Mouse (Mus musculus) liver, adult 2 months (tissue): ENCODE results near the gene Ccdc12. TPM values are rescaled to one million over a fixed set of nuclear protein-coding genes. Genes with fewer than 3 reads are reported as not detected.

ENCODE experiments used
- DNase-seq: peaks from one replicate; pipeline ENCODE4 v3.0.0-alpha.2; 2011; ENCODE audit warnings: low read depth, low spot score; ENCODE audit errors: extremely low read depth
- H3K27ac ChIP-seq: fragments of 200-500 bp; replicated peaks from 2 replicates; pipeline ENCODE4 v1.5.1; 2012; ENCODE audit warnings: low read depth, mild to moderate bottlenecking, control low read depth, inconsistent platforms, low read length; ENCODE audit not compliant: insufficient read depth
- H3K27me3 ChIP-seq: fragments of 200-500 bp; 2 replicates; pipeline ENCODE4 v1.6.1; 2012; ENCODE audit warnings: mild to moderate bottlenecking, moderate library complexity, low read length, inconsistent platforms; ENCODE audit not compliant: control insufficient read depth, insufficient read depth
- H3K36me3 ChIP-seq: fragments of 200-500 bp; 2 replicates; pipeline ENCODE4 v1.6.1; 2012; ENCODE audit warnings: low read length, inconsistent platforms; ENCODE audit not compliant: control insufficient read depth, insufficient read depth
- H3K4me1 ChIP-seq: fragments of 200-500 bp; 2 replicates; pipeline ENCODE4 v1.6.1; 2011; ENCODE audit warnings: low read length; ENCODE audit not compliant: control insufficient read depth, insufficient read depth
- H3K4me3 ChIP-seq: fragments of 200-500 bp; 2 replicates; pipeline ENCODE4 v1.5.1; 2011; ENCODE audit warnings: low read depth, mild to moderate bottlenecking, control low read depth, low read length, moderate library complexity; ENCODE audit not compliant: insufficient read depth
- H3K79me2 ChIP-seq: fragments of 200-500 bp; 2 replicates; pipeline ENCODE4 v1.6.1; 2012; ENCODE audit warnings: inconsistent platforms, mild to moderate bottlenecking, low read length, moderate library complexity; ENCODE audit not compliant: control insufficient read depth, insufficient read depth
- H3K9ac ChIP-seq: fragments of 200-500 bp; 2 replicates; pipeline ENCODE4 v1.6.1; 2012; ENCODE audit warnings: low read depth, mild to moderate bottlenecking, control low read depth, inconsistent platforms, low read length
- CTCF ChIP-seq: fragments of 200-500 bp; IDR thresholded peaks from 2 replicates; pipeline ENCODE4 v1.5.1; 2011; ENCODE audit warnings: low read depth, low read length, control low read depth
- POLR2A ChIP-seq: fragments of 200-500 bp; IDR thresholded peaks from 2 replicates; pipeline ENCODE4 v1.6.1; 2011; ENCODE audit warnings: low read length, control low read depth; ENCODE audit not compliant: insufficient read depth; ENCODE audit errors: extremely low read depth
- WGBS: fragments of 180-500 bp; shearing (Covaris S2); methylation state at CpG from one replicate; pipeline ENCODE4 v1.1.7; 2018; 5-methylcytosine and 5-hydroxymethylcytosine counted together
- polyA plus RNA-seq: library from polyadenylated mRNA; depleted of rRNA; stranded (reverse); fragments of >200 nt; gene quantifications from 2 replicates; pipeline ENCODE4 v1.2.3, GENCODE M21; 2012
- total RNA-seq: library from RNA; depleted of rRNA; stranded (reverse); fragments of >200 nt; gene quantifications from 2 replicates; pipeline ENCODE4 v1.2.3, GENCODE M21; 2014

Ccdc12 gene
- total and polyA plus RNA-seq, 2 experiments, result 29.9 to 51.4 TPM

DNA sequence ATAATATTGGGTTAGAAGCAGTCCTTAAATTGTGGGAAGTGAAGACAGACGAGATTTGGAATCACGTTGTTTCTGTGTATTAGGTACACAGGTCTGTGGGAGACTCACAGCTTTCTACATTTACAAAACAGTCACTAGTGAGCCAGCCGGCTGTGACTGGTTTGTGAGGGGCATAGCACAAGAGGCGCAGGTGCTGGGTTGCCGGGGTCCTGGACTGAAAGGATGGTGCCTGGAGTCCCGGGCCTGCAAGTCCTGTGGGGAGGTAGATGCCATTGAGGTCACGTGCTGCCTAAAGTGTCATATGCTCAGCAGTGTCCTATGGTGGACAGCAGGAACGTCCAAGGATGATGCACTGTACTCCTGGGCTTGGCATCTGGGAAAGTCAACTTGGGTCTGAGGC is 10.1 kb downstream of the Ccdc12 start:
- Histone ChIP-seq H3K27me3 (no peaks in the 10 kb centered on the region), H3K36me3 (no peaks in the 10 kb centered on the region), H3K9ac (no peak overlapping the region), H3K27ac (no peak overlapping the region), H3K79me2 (peaks cover 50% of the 10 kb centered on the region), H3K4me1 (peaks cover 13% of the 10 kb centered on the region), H3K4me3 (no peak overlapping the region)
- 79% methylated on average over 8 of the region's 8 CpGs for WGBS
- DNase-seq, result no peak
- no peak for TF ChIP-seq POLR2A
- TF ChIP-seq CTCF, result no peak

- 18% methylated on average over 4 of the region's 4 CpGs for WGBS
- H3K36me3 ChIP-seq, result no peaks in the 10 kb centered on the region
- no peak overlapping the region for H3K9ac ChIP-seq
- H3K27ac ChIP-seq, result no peak overlapping the region
- peaks cover 45% of the 10 kb centered on the region for H3K79me2 ChIP-seq
- no peak overlapping the region for H3K4me3 ChIP-seq
- TF ChIP-seq POLR2A (no peak), CTCF (no peak)
- no peaks in the 10 kb centered on the region for H3K27me3 ChIP-seq
- peaks cover 9% of the 10 kb centered on the region; the same call in 1 of the 2 replicates for H3K4me1 ChIP-seq
- DNase-seq, result no peak
Observed at GRCm38 (mm10) chr9:110667219-110667836, 11.0 kb downstream of the Ccdc12 start.

DNA sequence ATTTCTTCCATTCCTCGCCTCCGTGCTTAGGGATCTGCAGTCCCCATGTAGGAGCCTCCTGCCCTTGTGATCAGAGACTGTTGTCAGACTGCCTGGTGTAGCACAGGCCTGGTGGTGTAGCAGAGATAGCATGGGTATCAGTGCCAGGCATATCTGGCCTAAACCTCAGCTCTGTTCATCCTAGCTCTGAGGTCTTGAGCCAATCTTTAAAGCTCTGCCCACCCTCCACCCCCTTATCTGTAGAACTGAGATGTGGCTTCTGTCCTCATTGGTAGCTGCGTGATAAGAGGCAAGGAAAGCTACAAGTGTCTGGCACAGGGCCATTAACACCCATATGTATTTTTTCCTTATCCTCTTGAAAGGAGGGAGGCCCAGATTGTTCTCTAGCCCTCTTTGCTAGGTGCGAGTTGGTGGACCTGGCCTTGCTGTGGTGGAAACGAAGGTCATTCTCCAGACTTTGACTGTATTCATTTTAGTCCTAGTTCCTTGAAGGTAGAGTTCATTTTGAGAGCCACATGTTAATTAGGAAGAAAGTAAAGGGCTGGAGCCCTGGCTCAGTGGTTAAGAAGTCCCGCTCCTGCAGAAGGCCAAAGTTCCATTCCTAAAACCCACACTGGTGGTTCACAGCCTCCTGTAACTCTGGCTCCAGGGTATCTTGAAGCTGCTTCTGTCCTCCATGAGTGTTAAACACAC is 12.4 kb downstream of the Ccdc12 start:
- Histone ChIP-seq H3K27ac (no peak overlapping the region), H3K79me2 (peaks cover 50% of the 10 kb centered on the region), H3K27me3 (no peaks in the 10 kb centered on the region), H3K36me3 (no peaks in the 10 kb centered on the region), H3K4me1 (peaks cover 15% of the 10 kb centered on the region; the same call in 1 of the 2 replicates), H3K9ac (no peak overlapping the region), H3K4me3 (no peak overlapping the region)
- TF ChIP-seq CTCF (no peak), POLR2A (no peak)
- WGBS, result 88% methylated on average over 6 of the region's 6 CpGs
- no peak for DNase-seq

DNA sequence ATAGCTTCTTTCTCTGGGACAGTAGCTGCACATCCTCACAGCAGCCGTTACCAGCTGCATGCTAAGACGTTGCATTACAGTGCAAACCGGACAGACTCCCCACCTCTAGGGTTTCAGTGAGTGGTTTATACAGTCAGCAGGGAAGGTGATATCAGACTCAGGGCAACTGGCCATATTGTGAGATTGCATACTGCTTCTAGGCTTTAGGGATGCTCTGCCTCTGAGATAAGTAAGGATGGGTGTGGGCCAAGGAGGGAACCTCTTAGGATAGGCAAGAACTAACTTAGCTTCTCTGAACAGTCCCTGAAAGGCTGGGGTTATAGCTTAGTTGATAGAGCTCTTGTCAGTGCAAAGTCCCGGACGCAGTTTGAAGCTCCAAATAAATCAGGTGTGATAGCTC is 13.5 kb downstream of the Ccdc12 start:
- WGBS, result 90% methylated on average over 5 of the region's 5 CpGs
- DNase-seq, result no peak
- Histone ChIP-seq H3K9ac (no peak overlapping the region), H3K4me3 (no peak overlapping the region), H3K27me3 (no peaks in the 10 kb centered on the region), H3K36me3 (no peaks in the 10 kb centered on the region), H3K4me1 (peaks cover 17% of the 10 kb centered on the region; the same call in 1 of the 2 replicates), H3K27ac (no peak overlapping the region), H3K79me2 (peaks cover 53% of the 10 kb centered on the region)
- TF ChIP-seq POLR2A, result no peak
- TF ChIP-seq CTCF, result no peak

GRCm38 (mm10) chr9:110672462-110673106 is 16.3 kb downstream of the Ccdc12 start:
- DNase-seq, result peak; percentile 56
- H3K4me3 ChIP-seq, result no peak overlapping the region
- no peaks in the 10 kb centered on the region for H3K36me3 ChIP-seq
- TF ChIP-seq POLR2A (no peak), CTCF (peak; percentile 97)
- no peak overlapping the region for H3K27ac ChIP-seq
- peaks cover 58% of the 10 kb centered on the region for H3K79me2 ChIP-seq
- WGBS, result 62% methylated on average over 7 of the region's 7 CpGs
- H3K4me1 ChIP-seq, result peaks cover 16% of the 10 kb centered on the region; the same call in 1 of the 2 replicates
- no peaks in the 10 kb centered on the region for H3K27me3 ChIP-seq
- H3K9ac ChIP-seq, result no peak overlapping the region
